Comparison of ENCODE assay signal across 13 mouse cellular contexts in the genomic region with DNA sequence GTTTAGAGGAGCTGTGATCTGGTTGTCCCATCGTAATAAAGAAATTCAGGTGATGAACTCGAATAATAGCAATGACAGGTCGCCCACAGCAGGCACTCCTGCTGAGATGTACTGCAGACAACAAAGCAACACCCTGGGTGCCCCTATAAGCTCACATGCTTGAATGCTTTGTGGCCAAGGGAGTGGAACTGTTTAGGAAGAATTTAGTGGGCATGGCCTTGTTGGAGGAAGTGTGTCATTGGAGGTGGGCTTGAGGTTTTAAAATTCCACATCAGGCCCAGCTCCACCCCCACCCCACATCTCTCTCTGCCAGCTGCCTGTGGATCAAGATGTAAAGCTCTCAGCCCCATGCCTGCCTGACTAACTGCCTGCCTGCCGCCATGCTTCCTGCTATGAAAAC. TPM values are rescaled to one million over a fixed set of nuclear protein-coding genes. Genes with fewer than 3 reads are reported as not detected.
"Had no signal": no experiment of that assay in that cellular context is flagged by ENCODE, and none has a peak within 500 bp of the region (broad histone marks: within the 10 kb centered on the region; RNA-seq: fewer than 3 reads in every experiment).

No protein-coding gene starts in this region.

- H3K9me3 ChIP-seq: liver, embryonic 13.5 days had no signal

- DNase-seq: kidney, adult 9 months; kidney, postnatal 14 days; kidney, postnatal 4 days; left cerebral cortex, postnatal 4 days; liver, embryonic 13.5 days; lung, adult 2 months; lung, postnatal 14 days; midbrain, embryonic 14.5 days; thymus, postnatal 25 days had no signal

- H3K27me3 ChIP-seq: liver, embryonic 13.5 days had no signal

- H3K27ac ChIP-seq: liver, embryonic 13.5 days had no signal

- H3K9ac ChIP-seq: liver, embryonic 13.5 days had no signal

- H3K36me3 ChIP-seq: liver, embryonic 13.5 days had no signal

- H3K4me3 ChIP-seq: liver, embryonic 13.5 days had no signal

- H3K4me2 ChIP-seq: liver, embryonic 13.5 days; midbrain, embryonic 11.5 days had no signal

- H3K4me1 ChIP-seq: liver, embryonic 13.5 days had no signal

RNA-seq across cellular contexts. Expression of a gene that starts 21.0 kb away (rescaled TPM):
- total RNA-seq: liver, adult 2 months; megakaryocyte progenitor cell, adult 5-6 weeks; megakaryocyte-erythroid progenitor cell, adult 5-6 weeks had no signal
